Mouse (Mus musculus) activated CD4-positive, CD25-positive, alpha-beta regulatory T cell, adult 4 months (primary cell): ENCODE results near the gene Zfp740. TPM values are rescaled to one million over a fixed set of nuclear protein-coding genes. Genes with fewer than 3 reads are reported as not detected.

Experiments used
- ATAC-seq: one replicate; pipeline ENCODE4 v1.8.0; 2017
- polyA plus RNA-seq, 2 experiments: library from polyadenylated mRNA; unstranded; fragments of 100-300 nt; shearing (Covaris generic); gene quantifications; one replicate each; pipeline ENCODE4 v1.2.1; 2017

Gene Zfp740
- polyA plus RNA-seq, 2 experiments from 2014 or later = 21.5 to 23.1 TPM

GRCm38 (mm10) chr15:102248812-102249191, 45.8 kb downstream of the Zfp740 start:
- no peak for ATAC-seq

GRCm38 (mm10) chr15:102249251-102249691, 46.2 kb downstream of the Zfp740 start:
- ATAC-seq = no peak

- ATAC-seq = no peak
Observed at GRCm38 (mm10) chr15:102249967-102250366, 46.9 kb downstream of the Zfp740 start.

- ATAC-seq = no peak
Observed at GRCm38 (mm10) chr15:102250521-102250920, 47.5 kb downstream of the Zfp740 start.

- no peak for ATAC-seq
Observed at GRCm38 (mm10) chr15:102255547-102256255, 52.7 kb downstream of the Zfp740 start.

GRCm38 (mm10) chr15:102256431-102257201, 53.6 kb downstream of the Zfp740 start:
- ATAC-seq = peak; percentile 10

GRCm38 (mm10) chr15:102257202-102258075, 54.4 kb downstream of the Zfp740 start, which contains the start of gene Rarg:
Rarg (minus strand) TSS chr15:102257517.
- peak; percentile 47 for ATAC-seq

GRCm38 (mm10) chr15:102258076-102258470, 55.0 kb downstream of the Zfp740 start:
- ATAC-seq = no peak

- ATAC-seq = no peak
Observed at GRCm38 (mm10) chr15:102258581-102259253, 55.7 kb downstream of the Zfp740 start.

GRCm38 (mm10) chr15:102262582-102262981, 59.5 kb downstream of the Zfp740 start:
- no peak for ATAC-seq

- peak; percentile 97 for ATAC-seq
Observed at GRCm38 (mm10) chr15:102263037-102263436, 60.0 kb downstream of the Zfp740 start.

Other genes starting within 250 kb of the Zfp740 start
- not detected for gene Krt78, start 249.0 kb upstream of the Zfp740 start, polyA plus RNA-seq
- not detected for gene Krt8, start 198.8 kb upstream of the Zfp740 start, polyA plus RNA-seq
- not detected for gene Krt18, start 175.1 kb upstream of the Zfp740 start, polyA plus RNA-seq
- gene Eif4b, start 129.5 kb upstream of the Zfp740 start, polyA plus RNA-seq = 100 to 1,000 TPM in 1 of 2 experiments, 10 to 100 TPM in 1; 87.7 to 132 TPM
- gene Tns2, start 102.8 kb upstream of the Zfp740 start, polyA plus RNA-seq = 1 to 10 TPM; 1.5 to 2.9 TPM
- 10 to 100 TPM; 19.5 to 42.0 TPM for gene Spryd3, start 67.0 kb upstream of the Zfp740 start, polyA plus RNA-seq
- under 1 TPM in 1 of 2 experiments, not detected in 1; 0.81 TPM for gene Igfbp6, start 58.9 kb upstream of the Zfp740 start, polyA plus RNA-seq
- gene Soat2, start 52.7 kb upstream of the Zfp740 start, polyA plus RNA-seq = 1 to 10 TPM; 1.2 to 1.5 TPM
- 1 to 10 TPM; 6.6 to 9.3 TPM for gene Csad, start 1.5 kb downstream of the Zfp740 start, polyA plus RNA-seq
- 100 to 1,000 TPM; 511 to 537 TPM for gene Itgb7, start 28.7 kb downstream of the Zfp740 start, polyA plus RNA-seq
- 10 to 100 TPM; 16.9 to 24.8 TPM for gene Rarg, start 54.3 kb downstream of the Zfp740 start, polyA plus RNA-seq
- not detected for gene Gm9918, start 67.3 kb downstream of the Zfp740 start, polyA plus RNA-seq
- 10 to 100 TPM; 36.7 to 40.7 TPM for gene Mfsd5, start 76.2 kb downstream of the Zfp740 start, polyA plus RNA-seq
- 1 to 10 TPM; 3.6 to 5.0 TPM for gene Espl1, start 93.0 kb downstream of the Zfp740 start, polyA plus RNA-seq
- 1,000 to 10,000 TPM; 1,328 to 1,584 TPM for gene Pfdn5, start 122.9 kb downstream of the Zfp740 start, polyA plus RNA-seq
- gene Myg1, start 128.5 kb downstream of the Zfp740 start, polyA plus RNA-seq = 100 to 1,000 TPM; 109 to 120 TPM
- gene Aaas, start 147.5 kb downstream of the Zfp740 start, polyA plus RNA-seq = 10 to 100 TPM; 45.7 to 48.7 TPM
- not detected for gene Sp7, start 163.9 kb downstream of the Zfp740 start, polyA plus RNA-seq
- 10 to 100 TPM; 20.6 to 21.6 TPM for gene Sp1, start 202.9 kb downstream of the Zfp740 start, polyA plus RNA-seq
- gene Amhr2, start 242.1 kb downstream of the Zfp740 start, polyA plus RNA-seq = not detected